Mouse (Mus musculus) kidney, postnatal 4 days (tissue): ENCODE measurements around the gene Sorbs1.
"Not testable (repeated sequence)": the region's sequence is repeated elsewhere in the genome, so short reads cannot be mapped to it uniquely, and the experiment has no call there.

ENCODE experiments used
- DNase-seq, 2 experiments: peaks; one replicate each; pipeline ENCODE4 v3.0.0; 2021; ENCODE audit warnings: mixed read lengths in 2 of 2

Sorbs1 gene

GRCm38 (mm10) chr19:40513632-40514078 lies at the start of gene Sorbs1:
TSS of gene Sorbs1 (minus strand) at chr19:40513779.
- DNase-seq: peak; percentile 95 to 98

DNA sequence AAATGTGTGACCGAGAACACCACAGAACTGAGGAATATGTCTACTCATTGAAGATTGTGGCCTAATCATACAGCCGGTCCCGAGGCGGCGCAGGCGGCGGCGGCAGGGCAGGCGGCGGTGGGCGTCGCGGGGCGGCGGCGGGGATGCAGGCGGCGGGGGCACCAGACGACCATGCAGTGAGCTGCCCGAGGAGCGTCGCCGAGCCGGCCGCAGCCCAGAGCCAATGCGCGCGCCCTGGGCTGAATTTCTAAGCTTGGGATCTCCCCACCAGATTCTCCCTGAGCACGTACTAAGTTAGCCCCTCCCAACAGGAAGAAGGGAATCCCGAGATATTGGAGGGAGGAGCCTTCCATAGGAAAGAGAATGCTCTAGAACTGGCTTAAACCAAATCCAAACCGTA lies 47.9 kb upstream of the Sorbs1 start:
- DNase-seq: not testable (repeated sequence)

DNA sequence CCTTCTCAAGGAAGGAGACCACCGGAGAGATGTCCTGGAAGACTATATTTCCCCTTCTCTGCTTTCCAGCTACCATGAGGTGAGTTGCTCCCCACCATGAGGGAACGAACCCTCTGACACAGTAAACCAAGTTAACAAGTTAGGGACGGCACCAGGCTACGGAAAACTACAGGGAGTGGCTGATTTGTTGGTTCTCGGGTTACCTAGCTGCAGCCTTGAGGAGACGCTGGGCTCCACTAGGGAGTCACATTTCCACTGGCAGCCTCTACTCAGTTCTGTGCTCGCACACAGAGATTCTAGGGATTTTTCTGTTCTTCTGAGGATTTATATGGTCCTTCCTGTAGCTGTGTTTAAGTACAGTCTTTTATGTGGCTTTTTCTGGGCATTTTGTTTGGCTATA lies 42.5 kb upstream of the Sorbs1 start:
- DNase-seq: no peak

DNA sequence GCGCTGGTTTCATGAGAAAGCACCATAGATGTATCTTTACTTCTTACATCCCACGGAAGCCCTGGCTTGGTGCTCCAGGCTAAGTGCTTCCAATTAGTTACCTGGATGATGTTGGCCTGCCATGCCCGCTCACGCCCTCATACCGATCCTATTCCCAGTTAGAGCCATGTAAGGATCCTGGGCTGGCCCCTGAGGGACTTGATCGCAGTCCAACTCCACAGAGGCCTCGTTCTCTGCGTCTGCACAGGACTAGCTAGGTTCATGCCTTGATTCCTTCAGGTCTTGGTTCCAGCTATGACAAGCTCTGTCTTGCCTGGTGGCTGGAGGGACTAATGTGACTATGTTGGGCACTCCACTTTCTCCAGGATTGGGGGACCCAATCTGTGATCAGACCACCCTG lies 41.6 kb upstream of the Sorbs1 start:
- no peak for DNase-seq

GRCm38 (mm10) chr19:40554343-40554742 lies 40.8 kb upstream of the Sorbs1 start:
- no peak for DNase-seq

DNA sequence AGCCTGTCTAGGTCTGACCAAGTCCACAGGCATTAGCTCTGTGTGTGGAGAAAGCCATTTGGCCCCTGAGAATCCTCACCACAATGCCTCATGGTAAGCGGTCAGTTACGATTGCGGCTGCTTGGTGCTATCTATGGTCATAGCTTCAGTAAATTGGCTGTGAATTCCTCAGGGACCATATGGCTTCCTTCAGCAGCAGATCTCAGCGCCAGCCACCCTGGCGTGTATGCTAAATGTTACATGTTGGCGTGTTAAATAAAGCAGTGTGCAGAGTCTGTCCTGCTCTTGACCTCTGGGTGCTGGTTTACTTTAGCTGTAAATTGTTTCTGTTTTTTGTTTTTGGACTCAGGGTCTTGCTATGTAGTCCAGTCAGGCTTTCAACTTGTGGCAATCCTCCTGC lies 40.3 kb upstream of the Sorbs1 start:
- no peak for DNase-seq

DNA sequence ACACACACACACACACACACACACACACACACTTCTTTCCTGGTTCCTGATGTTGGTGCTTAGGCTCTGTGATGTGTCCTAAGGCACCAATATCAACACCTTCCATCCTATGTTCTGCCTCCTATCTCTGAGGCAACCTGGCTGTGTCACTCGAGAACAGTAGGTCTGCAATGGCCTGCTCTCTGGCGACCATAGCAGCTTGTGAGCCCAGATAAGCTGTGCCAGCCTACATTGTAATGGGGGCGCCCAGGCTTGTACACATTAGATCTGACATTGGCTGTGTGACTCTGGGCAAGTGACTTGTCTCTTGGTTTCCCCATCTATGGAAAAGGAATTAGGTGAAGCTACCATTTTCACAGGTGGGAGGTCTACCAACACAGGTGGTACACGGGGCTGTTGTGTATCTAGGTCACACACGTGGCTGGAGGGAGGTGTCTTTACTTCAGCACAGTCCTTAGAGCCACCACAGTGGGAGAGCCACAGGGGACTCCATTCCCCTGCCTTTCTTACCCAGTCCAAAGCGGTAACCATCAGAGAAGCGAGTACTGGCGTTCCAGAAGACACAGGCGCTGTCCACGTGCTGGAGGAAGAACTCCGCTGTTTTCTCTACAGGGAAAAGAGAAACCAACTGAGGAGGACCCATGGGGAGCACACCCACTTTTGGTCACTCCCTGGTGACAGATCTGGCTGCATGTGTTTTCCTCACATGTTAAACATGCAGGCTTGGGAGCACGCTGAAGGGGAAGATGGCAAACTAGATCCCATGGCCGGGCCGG lies 39.6 kb upstream of the Sorbs1 start:
- DNase-seq: no peak

GRCm38 (mm10) chr19:40549516-40550135 lies 36.0 kb upstream of the Sorbs1 start:
- DNase-seq: no peak

- peak; percentile 45 to 65 for DNase-seq
Observed at GRCm38 (mm10) chr19:40548796-40549515, 35.4 kb upstream of the Sorbs1 start.

- no peak for DNase-seq
Observed at GRCm38 (mm10) chr19:40548386-40548785, 34.8 kb upstream of the Sorbs1 start.

DNA sequence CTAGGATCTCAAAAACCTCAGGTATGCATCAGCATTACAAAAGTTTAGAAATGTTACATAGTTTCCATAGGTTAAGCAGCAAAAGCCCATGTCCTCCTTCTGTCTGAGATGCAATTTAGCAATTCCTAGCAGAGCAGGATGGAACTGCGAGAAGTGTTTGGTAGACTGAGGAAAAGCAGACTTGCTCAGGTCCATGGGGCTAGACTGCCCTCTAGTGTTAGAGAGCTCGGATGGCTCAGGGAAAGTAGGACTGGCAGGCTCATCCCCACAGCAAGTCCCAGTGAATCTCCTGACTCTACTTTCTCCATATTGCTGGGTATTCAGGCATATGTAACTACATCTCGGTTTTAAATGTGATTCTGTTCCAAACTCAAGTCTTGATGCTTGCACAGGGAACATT lies 31.3 kb upstream of the Sorbs1 start:
- DNase-seq: peak; percentile 69 to 75

DNA sequence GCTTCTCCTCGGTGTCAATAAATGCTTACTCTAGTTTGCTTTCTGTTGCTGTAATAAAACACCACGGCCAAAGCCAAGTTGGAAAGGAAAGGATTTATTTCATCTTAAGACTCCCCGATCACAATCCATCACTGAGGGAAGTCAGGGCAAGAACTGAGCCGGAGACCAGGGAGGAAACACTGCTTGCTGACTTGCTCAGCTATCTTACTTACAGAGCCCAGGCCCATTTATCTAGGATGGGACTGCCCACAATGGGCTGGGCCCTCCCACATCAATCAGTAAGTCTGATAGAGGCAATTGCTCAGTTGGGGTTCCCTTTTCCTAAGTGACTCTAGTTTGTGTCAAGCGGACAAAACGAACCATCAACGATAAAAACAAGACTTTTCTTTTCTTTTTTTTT lies 29.2 kb upstream of the Sorbs1 start:
- DNase-seq: no peak

GRCm38 (mm10) chr19:40536526-40536925 lies 22.9 kb upstream of the Sorbs1 start:
- no peak for DNase-seq

DNA sequence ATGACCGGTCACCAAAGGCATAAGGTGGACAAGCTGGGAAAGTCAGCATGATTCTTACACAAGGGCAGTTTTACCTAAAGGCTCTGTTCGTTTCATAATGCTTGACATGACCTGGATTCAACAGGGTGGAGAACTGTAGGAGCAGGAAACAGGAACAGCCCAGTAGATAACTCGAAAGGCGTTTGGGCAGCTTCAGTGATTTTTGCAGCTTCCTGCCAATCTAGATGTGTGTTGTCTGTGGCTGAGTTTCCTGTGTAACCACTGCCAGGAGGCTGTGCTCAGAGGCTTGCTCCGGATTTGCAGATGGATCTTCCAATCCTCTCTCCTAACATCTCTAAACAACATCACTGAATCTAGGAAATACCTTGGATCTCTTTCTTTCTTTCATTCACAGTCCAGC lies 18.9 kb upstream of the Sorbs1 start:
- no peak for DNase-seq

- DNase-seq: no peak
Observed at GRCm38 (mm10) chr19:40530323-40530722, 16.7 kb upstream of the Sorbs1 start.

DNA sequence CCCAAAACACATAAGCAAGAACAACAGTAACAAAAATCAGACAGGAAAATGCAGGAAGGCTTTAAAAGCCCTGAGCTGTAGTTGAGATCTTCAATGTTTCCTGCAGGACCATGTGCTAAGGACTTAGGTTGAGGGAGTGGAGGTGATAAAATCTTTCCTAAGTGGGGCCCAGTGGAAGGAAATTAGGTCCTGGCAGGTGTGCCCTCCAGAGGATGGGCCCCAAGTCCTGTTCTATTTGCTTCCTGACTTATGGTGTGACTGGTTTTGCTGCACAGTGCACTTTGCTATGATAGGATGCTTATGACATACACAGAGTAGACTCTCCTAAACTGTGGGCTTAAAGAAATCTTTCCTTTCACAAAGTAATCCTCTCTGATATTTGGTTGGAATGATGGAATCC lies 14.7 kb upstream of the Sorbs1 start:
- DNase-seq: no peak

DNA sequence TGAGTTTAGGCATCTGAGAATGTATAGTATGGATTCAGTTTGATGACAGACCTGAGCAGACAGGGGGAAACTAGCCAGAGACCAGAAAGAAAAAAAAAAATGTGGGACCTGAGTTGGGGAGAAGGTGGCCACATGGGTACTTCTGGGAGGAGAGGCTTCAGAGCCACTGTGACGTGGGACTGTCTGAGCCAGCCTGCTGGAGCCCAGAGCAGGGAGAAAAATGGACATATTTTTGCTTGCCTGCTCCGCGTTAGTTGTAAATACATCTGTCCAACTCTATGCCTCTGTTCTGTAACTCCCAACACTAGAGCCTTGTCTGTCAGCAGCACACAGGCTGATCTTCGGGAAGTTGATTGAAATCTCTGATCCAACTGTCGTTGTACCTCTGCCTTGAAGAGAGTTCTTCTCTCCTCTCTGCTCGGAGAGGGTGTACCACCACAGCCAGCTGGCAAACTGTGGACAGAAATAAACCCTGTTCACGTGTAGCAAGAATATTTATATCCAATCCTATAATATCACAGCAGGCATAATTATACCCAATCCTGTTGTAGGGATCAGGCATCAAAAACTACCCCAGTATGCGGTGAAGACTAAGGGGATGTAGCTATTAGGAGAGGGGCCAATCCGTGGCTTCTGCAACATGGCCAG lies 12.9 kb upstream of the Sorbs1 start:
- DNase-seq: no peak

- no peak for DNase-seq
Observed at GRCm38 (mm10) chr19:40523431-40524005, 9.9 kb upstream of the Sorbs1 start.

- DNase-seq: peak; percentile 26 to 40
Observed at GRCm38 (mm10) chr19:40520403-40520802, 6.8 kb upstream of the Sorbs1 start.

- no peak for DNase-seq
Observed at GRCm38 (mm10) chr19:40518706-40519105, 5.1 kb upstream of the Sorbs1 start.

DNA sequence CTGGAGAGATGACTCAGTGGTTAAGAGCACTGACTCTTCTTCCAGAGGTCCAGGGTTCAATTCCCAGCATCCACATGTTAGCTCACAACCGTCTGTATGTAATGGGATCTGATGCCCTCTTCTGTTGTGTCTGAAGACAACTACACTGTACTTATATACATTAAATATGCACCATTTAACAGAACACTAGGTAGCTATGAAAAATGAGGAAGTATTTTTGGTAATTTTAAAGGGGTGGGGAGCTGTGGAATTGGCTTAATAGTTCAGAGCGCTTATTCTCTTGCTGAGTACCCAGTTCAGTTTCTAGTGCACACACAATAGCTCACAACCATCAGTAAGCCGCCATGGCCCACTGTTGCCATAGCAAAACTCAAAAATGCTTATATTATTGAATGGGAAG lies 2.0 kb upstream of the Sorbs1 start:
- DNase-seq: no peak

- no peak for DNase-seq
Observed at GRCm38 (mm10) chr19:40514376-40514775, 797 bp upstream of the Sorbs1 start.
